Mouse (Mus musculus): ENCODE measurements around the gene Babam1.
A peak's percentile ranks its signal among the peaks of the same experiment; 100 is the strongest.

DNA sequence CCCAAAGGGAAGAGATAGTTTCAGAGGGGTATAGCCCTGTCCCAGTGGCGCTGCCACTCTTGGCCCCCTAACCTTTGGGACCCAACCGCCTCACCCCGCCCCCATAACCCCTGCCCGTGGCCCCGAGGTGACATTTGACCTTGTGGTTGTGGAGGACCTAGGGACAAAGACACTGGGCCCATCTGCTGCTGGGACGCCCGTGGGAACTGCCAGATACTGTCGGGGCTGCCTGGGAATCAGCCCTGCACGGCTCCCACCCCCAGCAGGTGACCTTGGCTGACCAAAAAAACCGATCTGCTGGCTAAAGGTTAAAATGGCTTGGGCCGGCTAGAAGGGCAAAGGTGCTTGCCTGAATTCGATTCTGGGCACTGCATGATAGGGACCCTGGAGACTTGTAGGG is 13.3 kb upstream of the Babam1 start:
- no peak for TF ChIP-seq POLR2A (IDR thresholded peaks at IDR 0.05; ENCODE audit: insufficient read depth, low read length)
- TF ChIP-seq EP300 (IDR thresholded peaks at IDR 0.05; ENCODE audit: insufficient read depth, low read depth, low read length): peak; percentile 50; the same call in 1 of the 2 replicates
- TF ChIP-seq CTCF (IDR thresholded peaks at IDR 0.05; ENCODE audit: low read depth, low read length): no peak
